In the genomic region with DNA sequence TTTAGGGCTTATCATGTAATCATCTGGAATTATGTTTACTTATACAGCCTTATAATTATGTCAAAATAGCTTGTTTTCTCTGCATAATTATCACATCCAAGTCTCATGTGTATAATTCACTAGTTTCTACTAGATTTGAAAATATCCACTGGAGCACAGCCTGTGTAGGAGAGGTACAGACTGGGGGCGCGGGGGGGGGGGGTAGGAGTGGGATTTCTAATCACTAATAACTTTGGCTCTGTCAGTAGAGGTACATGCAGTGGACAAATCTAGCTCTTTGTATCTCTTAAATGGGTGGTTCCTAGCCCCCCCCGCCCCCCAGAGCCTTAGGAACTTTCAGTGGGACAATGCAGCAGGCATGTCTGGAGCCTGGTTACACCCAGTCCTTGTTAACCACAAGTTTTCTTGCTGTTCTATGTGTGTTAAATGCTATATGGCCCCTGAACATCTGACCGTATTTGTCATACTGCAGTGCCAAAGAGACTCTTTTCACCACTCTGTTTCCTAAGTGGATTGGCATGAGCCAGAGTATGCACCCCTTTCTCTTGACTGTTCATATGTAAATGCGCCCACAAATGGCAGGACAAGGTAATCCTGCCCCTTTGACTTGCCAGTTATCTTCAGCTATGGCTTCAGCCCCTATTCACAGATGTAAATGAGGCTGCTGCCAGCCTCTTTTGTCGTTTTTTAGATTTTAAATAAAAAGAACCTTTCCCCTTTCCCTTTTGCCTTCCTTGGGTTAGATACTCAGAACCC, we compare ENCODE assay signal across 10 mouse cellular contexts.
DNase-seq lines count a peak whose midpoint lies in the region; ATAC-seq and TF ChIP-seq lines count a peak whose summit lies in the region.
"Had no signal": no experiment of that assay in that cellular context is flagged by ENCODE, and none has a peak within 500 bp of the region (broad histone marks: within the 10 kb centered on the region; RNA-seq: fewer than 3 reads in every experiment).

No protein-coding gene starts in this region.

- H3K27ac ChIP-seq in liver, embryonic 12.5 days, result peak overlapping the region; percentile 58
- 0 out of 2 replicates have a peak overlapping the region, but pooled peaks have one; percentile 22 for H3K27ac ChIP-seq in embryonic facial prominence, embryonic 13.5 days
- peak overlapping the region; percentile 98 for H3K27ac ChIP-seq in heart, postnatal 0 days (ENCODE audit: low read depth)
- peak overlapping the region; percentile 56 for H3K27ac ChIP-seq in neural tube, embryonic 13.5 days (replicated peaks)
- H3K27ac ChIP-seq: intestine, embryonic 15.5 days had no signal

- no peak for TF ChIP-seq EP300 in heart, postnatal 0 days (IDR thresholded peaks at IDR 0.05; ENCODE audit: low read depth)

- no peak for ATAC-seq in liver, embryonic 12.5 days
- no peak for ATAC-seq in embryonic facial prominence, embryonic 13.5 days (ENCODE audit: insufficient number of reproducible peaks, insufficient read depth, low FRiP score, low TSS enrichment, low read depth)
- no peak for ATAC-seq in heart, postnatal 0 days (ENCODE audit: insufficient read depth, low read depth)
- peak; percentile 67 for ATAC-seq in neural tube, embryonic 13.5 days (ENCODE audit: low read depth)

- no peak overlapping the region for H3K4me2 ChIP-seq in liver, embryonic 12.5 days
- H3K4me2 ChIP-seq in embryonic facial prominence, embryonic 13.5 days, result no peak overlapping the region
- H3K4me2 ChIP-seq in heart, postnatal 0 days (ENCODE audit: low read depth, low read length), result peak overlapping the region; percentile 52
- peak overlapping the region; percentile 28 for H3K4me2 ChIP-seq in neural tube, embryonic 13.5 days
- H3K4me2 ChIP-seq: intestine, embryonic 15.5 days had no signal

- no peaks in the 10 kb centered on the region for H3K36me3 ChIP-seq in liver, embryonic 12.5 days
- H3K36me3 ChIP-seq in embryonic facial prominence, embryonic 13.5 days, result no peaks in the 10 kb centered on the region
- no peaks in the 10 kb centered on the region for H3K36me3 ChIP-seq in heart, postnatal 0 days (replicated peaks; ENCODE audit: control insufficient read depth, insufficient read depth, low read length)
- H3K36me3 ChIP-seq in neural tube, embryonic 13.5 days, result no peaks in the 10 kb centered on the region
- H3K36me3 ChIP-seq: intestine, embryonic 15.5 days had no signal

- H3K4me3 ChIP-seq in liver, embryonic 12.5 days, result no peak overlapping the region
- H3K4me3 ChIP-seq in embryonic facial prominence, embryonic 13.5 days, result no peak overlapping the region
- H3K4me3 ChIP-seq in heart, postnatal 0 days (ENCODE audit: low read depth, low read length), result peak overlapping the region; percentile 10; the same call in 1 of the 2 replicates
- no peak overlapping the region for H3K4me3 ChIP-seq in neural tube, embryonic 13.5 days
- H3K4me3 ChIP-seq: intestine, embryonic 15.5 days had no signal

- H3K27me3 ChIP-seq in liver, embryonic 12.5 days (replicated peaks), result no peaks in the 10 kb centered on the region
- H3K27me3 ChIP-seq in embryonic facial prominence, embryonic 13.5 days, result no peaks in the 10 kb centered on the region
- H3K27me3 ChIP-seq in heart, postnatal 0 days (ENCODE audit: control insufficient read depth, insufficient read depth, low read length), result no peaks in the 10 kb centered on the region
- no peaks in the 10 kb centered on the region for H3K27me3 ChIP-seq in neural tube, embryonic 13.5 days
- H3K27me3 ChIP-seq: intestine, embryonic 15.5 days had no signal

- peaks cover 34% of the 10 kb centered on the region for H3K4me1 ChIP-seq in liver, embryonic 12.5 days
- peaks cover 17% of the 10 kb centered on the region for H3K4me1 ChIP-seq in embryonic facial prominence, embryonic 13.5 days
- peaks cover 53% of the 10 kb centered on the region for H3K4me1 ChIP-seq in heart, postnatal 0 days (ENCODE audit: control insufficient read depth, insufficient read depth)
- peaks cover 28% of the 10 kb centered on the region for H3K4me1 ChIP-seq in neural tube, embryonic 13.5 days (replicated peaks)

- no peaks in the 10 kb centered on the region for H3K9me3 ChIP-seq in liver, embryonic 12.5 days (replicated peaks)
- H3K9me3 ChIP-seq in embryonic facial prominence, embryonic 13.5 days, result no peaks in the 10 kb centered on the region
- H3K9me3 ChIP-seq in heart, postnatal 0 days (replicated peaks; ENCODE audit: control insufficient read depth, low read length), result no peaks in the 10 kb centered on the region
- no peaks in the 10 kb centered on the region for H3K9me3 ChIP-seq in neural tube, embryonic 13.5 days
- H3K9me3 ChIP-seq: intestine, embryonic 15.5 days had no signal

- no peak for DNase-seq in liver
- DNase-seq in heart, postnatal 0 days (ENCODE audit: low spot score), result no peak
- DNase-seq in spleen, postnatal 14 days (ENCODE audit: low spot score in 2 of 2), result no peak
- DNase-seq in ovary, postnatal 14 days (ENCODE audit: low spot score), result no peak
- no peak for DNase-seq in MN1 (ENCODE audit: low spot score)
- DNase-seq: layer of hippocampus, postnatal 36 days had no signal

- TF ChIP-seq CTCF in heart, postnatal 0 days (IDR thresholded peaks at IDR 0.05; ENCODE audit: low read depth), result no peak

- no peak overlapping the region for H3K9ac ChIP-seq in liver, embryonic 12.5 days
- no peak overlapping the region for H3K9ac ChIP-seq in embryonic facial prominence, embryonic 13.5 days
- H3K9ac ChIP-seq in heart, postnatal 0 days (replicated peaks; ENCODE audit: low read depth, low read length), result peak overlapping the region; percentile 53; the same call in 1 of the 2 replicates
- H3K9ac ChIP-seq in neural tube, embryonic 13.5 days, result 0 out of 2 replicates have a peak overlapping the region, but pooled peaks have one; percentile 1
- H3K9ac ChIP-seq: intestine, embryonic 15.5 days had no signal

- 58% methylated on average over 6 of the region's 6 CpGs for WGBS in liver, embryonic 12.5 days (ENCODE audit: insufficient replicate concordance)
- WGBS in embryonic facial prominence, embryonic 13.5 days, result 36% methylated on average over 6 of the region's 6 CpGs
- 33% methylated on average over 6 of the region's 6 CpGs for WGBS in heart, postnatal 0 days
- 27% methylated on average over 6 of the region's 6 CpGs for WGBS in neural tube, embryonic 13.5 days

Comparison
In these comparisons a context has a peak if more than half of its experiments do, and no peak if none do; other contexts are left out.
1. H3K27ac ChIP-seq: peak in every context shown above with its lines; median percentile 98 in heart, postnatal 0 days; 58 in liver, embryonic 12.5 days; 56 in neural tube, embryonic 13.5 days; 22 in embryonic facial prominence, embryonic 13.5 days.
2. H3K4me2 ChIP-seq: peak in heart, postnatal 0 days (single experiment) and neural tube, embryonic 13.5 days (single experiment); none in liver, embryonic 12.5 days (single experiment) and embryonic facial prominence, embryonic 13.5 days (single experiment).
3. H3K9ac ChIP-seq: peak in heart, postnatal 0 days (single experiment) and neural tube, embryonic 13.5 days (single experiment); none in liver, embryonic 12.5 days (single experiment) and embryonic facial prominence, embryonic 13.5 days (single experiment).